Mouse (Mus musculus): ENCODE measurements around the gene Ppp2ca. TPM values are rescaled to one million over a fixed set of nuclear protein-coding genes. Genes with fewer than 3 reads are reported as not detected.
A peak's percentile ranks its signal among the peaks of the same experiment; 100 is the strongest.
"Not testable (repeated sequence)": the region's sequence is repeated elsewhere in the genome, so short reads cannot be mapped to it uniquely, and the experiment has no call there.

The Ppp2ca gene
- polyA plus RNA-seq, 1 experiment from 2014 or later, result 77.1 TPM

GRCm38 (mm10) chr11:52129621-52130450 is 31.4 kb downstream of the Ppp2ca start:
- Histone ChIP-seq H3K9me3 (replicated peaks; ENCODE audit: control insufficient read depth, low read length) (no peaks in the 10 kb centered on the region), H3K4me3 (ENCODE audit: low read depth, low read length) (no peak overlapping the region), H3K4me1 (ENCODE audit: control insufficient read depth, insufficient read depth, low read length) (peaks cover 3% of the 10 kb centered on the region), H3K27me3 (ENCODE audit: control insufficient read depth, insufficient read depth, low read length) (no peaks in the 10 kb centered on the region), H3K27ac (ENCODE audit: low read depth, low read length) (no peak overlapping the region), H3K36me3 (ENCODE audit: control insufficient read depth, insufficient read depth, low read length) (peaks cover 5% of the 10 kb centered on the region; the same call in 1 of the 2 replicates), H3K4me2 (no peak overlapping the region), H3K9ac (ENCODE audit: low read depth, low read length) (no peak overlapping the region)
- no peak for ATAC-seq (replicated peaks; ENCODE audit: insufficient number of reproducible peaks, low FRiP score, low TSS enrichment)
- 66% methylated on average over 10 of the region's 10 CpGs for WGBS (ENCODE audit: insufficient replicate concordance)

DNA sequence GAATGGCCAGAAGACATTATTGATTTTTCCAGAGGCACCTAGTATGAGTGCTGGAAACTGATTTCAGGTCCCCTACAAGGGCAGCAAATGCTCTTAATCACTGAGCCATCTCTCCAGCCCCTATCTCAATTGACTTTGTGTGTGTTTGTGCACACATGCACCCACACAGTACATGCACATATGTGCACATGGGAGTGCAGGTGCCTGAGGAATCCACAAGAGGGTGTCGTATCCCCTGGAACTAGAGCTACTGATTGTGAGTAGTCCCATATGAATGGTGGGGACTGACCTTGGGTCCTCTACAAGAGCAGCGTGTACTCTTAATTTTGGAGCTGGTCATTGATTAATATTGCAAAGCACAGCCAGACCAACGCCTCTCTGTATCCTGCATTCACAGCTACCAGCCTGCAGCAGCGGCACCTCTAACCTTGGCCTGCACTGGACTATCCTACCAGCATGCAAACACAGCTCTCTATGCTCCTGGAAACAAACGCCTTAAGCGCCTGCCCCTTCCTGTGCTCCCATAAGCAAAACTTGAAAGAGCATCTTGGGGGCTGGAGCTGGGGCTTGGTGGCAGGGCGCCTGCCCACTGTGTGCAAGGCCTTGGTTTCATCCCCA is 32.1 kb downstream of the Ppp2ca start:
- no peak overlapping the region for H3K27ac ChIP-seq (ENCODE audit: low read depth, low read length)
- 79% methylated on average over 7 of the region's 7 CpGs for WGBS (ENCODE audit: insufficient replicate concordance)
- H3K27me3 ChIP-seq (ENCODE audit: control insufficient read depth, insufficient read depth, low read length), result no peaks in the 10 kb centered on the region

GRCm38 (mm10) chr11:52143675-52144074 is 45.2 kb downstream of the Ppp2ca start:
- H3K4me2 ChIP-seq; ATAC-seq (replicated peaks; ENCODE audit: insufficient number of reproducible peaks, low FRiP score, low TSS enrichment); H3K27ac ChIP-seq (ENCODE audit: low read depth, low read length); H3K9ac ChIP-seq (ENCODE audit: low read depth, low read length); H3K4me3 ChIP-seq (ENCODE audit: low read depth, low read length); H3K27me3 ChIP-seq (ENCODE audit: control insufficient read depth, insufficient read depth, low read length); H3K36me3 ChIP-seq (ENCODE audit: control insufficient read depth, insufficient read depth, low read length); H3K4me1 ChIP-seq (ENCODE audit: control insufficient read depth, insufficient read depth, low read length); H3K9me3 ChIP-seq (replicated peaks; ENCODE audit: control insufficient read depth, low read length): not testable (repeated sequence)
- 39% methylated on average over 4 of the region's 4 CpGs for WGBS (ENCODE audit: insufficient replicate concordance)

More for the DNA sequence above, 32.1 kb downstream of the Ppp2ca start:
- Histone ChIP-seq H3K9ac (ENCODE audit: low read depth, low read length) (no peak overlapping the region), H3K4me1 (ENCODE audit: control insufficient read depth, insufficient read depth, low read length) (peaks cover 3% of the 10 kb centered on the region), H3K36me3 (ENCODE audit: control insufficient read depth, insufficient read depth, low read length) (peaks cover 5% of the 10 kb centered on the region; the same call in 1 of the 2 replicates), H3K4me3 (ENCODE audit: low read depth, low read length) (no peak overlapping the region), H3K4me2 (no peak overlapping the region), H3K9me3 (replicated peaks; ENCODE audit: control insufficient read depth, low read length) (no peaks in the 10 kb centered on the region; the same call in 1 of the 2 replicates)
- no peak for ATAC-seq (replicated peaks; ENCODE audit: insufficient number of reproducible peaks, low FRiP score, low TSS enrichment)

DNA sequence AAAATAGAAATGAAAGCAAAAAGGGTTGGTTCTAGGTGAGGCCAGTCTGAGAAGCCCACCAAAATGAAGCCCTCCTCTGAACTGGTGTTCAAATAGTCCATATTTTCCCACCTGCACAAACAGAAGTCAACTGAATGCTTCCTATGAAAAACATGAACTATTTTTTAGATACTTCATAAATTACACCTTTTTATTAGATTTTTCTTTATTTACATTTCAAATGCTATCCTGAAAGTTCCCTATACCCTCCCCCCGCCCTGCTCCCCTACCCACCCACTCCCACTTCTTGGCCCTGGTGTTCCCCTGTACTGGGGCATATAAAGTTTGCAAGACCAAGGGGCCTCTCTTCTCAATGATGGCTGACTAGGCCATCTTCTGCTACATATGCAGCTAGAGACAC is 46.9 kb downstream of the Ppp2ca start, which contains the start of gene Olfr1373:
Olfr1373 (minus strand) TSS at position 101 of the 400 bp plus-strand sequence.
- ATAC-seq (replicated peaks; ENCODE audit: insufficient number of reproducible peaks, low FRiP score, low TSS enrichment); H3K4me1 ChIP-seq (ENCODE audit: control insufficient read depth, insufficient read depth, low read length); H3K9ac ChIP-seq (ENCODE audit: low read depth, low read length); H3K9me3 ChIP-seq (replicated peaks; ENCODE audit: control insufficient read depth, low read length); H3K27ac ChIP-seq (ENCODE audit: low read depth, low read length); H3K27me3 ChIP-seq (ENCODE audit: control insufficient read depth, insufficient read depth, low read length); H3K4me2 ChIP-seq; H3K4me3 ChIP-seq (ENCODE audit: low read depth, low read length); H3K36me3 ChIP-seq (ENCODE audit: control insufficient read depth, insufficient read depth, low read length): not testable (repeated sequence)
- 78% methylated on average over 1 of the region's 1 CpGs for WGBS (ENCODE audit: insufficient replicate concordance)

GRCm38 (mm10) chr11:52163926-52164325 is 65.4 kb downstream of the Ppp2ca start:
- no peak for ATAC-seq (replicated peaks; ENCODE audit: insufficient number of reproducible peaks, low FRiP score, low TSS enrichment)
- no peak overlapping the region for H3K27ac ChIP-seq (ENCODE audit: low read depth, low read length)
- no peaks in the 10 kb centered on the region for H3K9me3 ChIP-seq (replicated peaks; ENCODE audit: control insufficient read depth, low read length)
- H3K9ac ChIP-seq (ENCODE audit: low read depth, low read length), result no peak overlapping the region
- no peak overlapping the region for H3K4me3 ChIP-seq (ENCODE audit: low read depth, low read length)
- H3K27me3 ChIP-seq (ENCODE audit: control insufficient read depth, insufficient read depth, low read length), result peaks cover 14% of the 10 kb centered on the region
- WGBS (ENCODE audit: insufficient replicate concordance), result 27% methylated on average over 10 of the region's 10 CpGs
- no peak overlapping the region for H3K4me2 ChIP-seq
- no peaks in the 10 kb centered on the region for H3K4me1 ChIP-seq (ENCODE audit: control insufficient read depth, insufficient read depth, low read length)
- no peaks in the 10 kb centered on the region for H3K36me3 ChIP-seq (ENCODE audit: control insufficient read depth, insufficient read depth, low read length)

DNA sequence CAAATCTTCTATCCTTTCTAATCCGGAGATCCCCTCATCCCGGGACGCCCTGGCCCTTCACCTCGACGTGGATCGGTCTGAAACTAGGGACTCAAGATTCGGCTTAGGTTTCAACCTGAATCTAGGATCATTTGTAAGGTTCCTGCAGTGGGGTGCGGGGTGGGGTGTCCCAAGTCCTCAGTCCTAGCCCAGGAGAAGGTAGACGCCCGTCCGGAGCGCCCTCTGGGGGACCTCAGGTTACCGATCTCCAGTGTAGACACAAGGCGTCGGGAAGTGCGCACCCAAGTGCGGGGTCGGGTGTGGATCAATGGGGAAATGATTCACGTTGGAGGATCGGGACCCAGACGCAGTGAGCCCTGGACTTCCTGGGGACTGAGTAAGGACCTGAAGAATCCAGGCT is 68.6 kb downstream of the Ppp2ca start:
- WGBS (ENCODE audit: insufficient replicate concordance), result 1% methylated on average over 21 of the region's 21 CpGs
- Histone ChIP-seq H3K4me3 (ENCODE audit: low read depth, low read length) (peak overlapping the region; percentile 51), H3K9ac (ENCODE audit: low read depth, low read length) (no peak overlapping the region), H3K9me3 (replicated peaks; ENCODE audit: control insufficient read depth, low read length) (no peaks in the 10 kb centered on the region), H3K27ac (ENCODE audit: low read depth, low read length) (no peak overlapping the region), H3K27me3 (ENCODE audit: control insufficient read depth, insufficient read depth, low read length) (peaks cover 18% of the 10 kb centered on the region), H3K36me3 (ENCODE audit: control insufficient read depth, insufficient read depth, low read length) (no peaks in the 10 kb centered on the region), H3K4me2 (peak overlapping the region; percentile 79), H3K4me1 (ENCODE audit: control insufficient read depth, insufficient read depth, low read length) (no peaks in the 10 kb centered on the region)
- ATAC-seq (replicated peaks; ENCODE audit: insufficient number of reproducible peaks, low FRiP score, low TSS enrichment), result no peak

GRCm38 (mm10) chr11:52167901-52168302 is 69.4 kb downstream of the Ppp2ca start:
- peak; percentile 55 for ATAC-seq (replicated peaks; ENCODE audit: insufficient number of reproducible peaks, low FRiP score, low TSS enrichment)
- Histone ChIP-seq H3K4me2 (peak overlapping the region; percentile 79), H3K9ac (ENCODE audit: low read depth, low read length) (peak overlapping the region; percentile 54; the same call in 1 of the 2 replicates), H3K27me3 (ENCODE audit: control insufficient read depth, insufficient read depth, low read length) (peaks cover 18% of the 10 kb centered on the region), H3K4me3 (ENCODE audit: low read depth, low read length) (peak overlapping the region; percentile 51)
- not testable (repeated sequence) for H3K36me3 ChIP-seq (ENCODE audit: control insufficient read depth, insufficient read depth, low read length); H3K9me3 ChIP-seq (replicated peaks; ENCODE audit: control insufficient read depth, low read length); H3K4me1 ChIP-seq (ENCODE audit: control insufficient read depth, insufficient read depth, low read length); H3K27ac ChIP-seq (ENCODE audit: low read depth, low read length)
- 1% methylated on average over 25 of the region's 42 CpGs for WGBS (ENCODE audit: insufficient replicate concordance)

- WGBS (ENCODE audit: insufficient replicate concordance), result 17% methylated on average over 12 of the region's 12 CpGs
- Histone ChIP-seq H3K4me3 (ENCODE audit: low read depth, low read length) (peak overlapping the region; percentile 51), H3K36me3 (ENCODE audit: control insufficient read depth, insufficient read depth, low read length) (no peaks in the 10 kb centered on the region), H3K4me1 (ENCODE audit: control insufficient read depth, insufficient read depth, low read length) (no peaks in the 10 kb centered on the region), H3K9me3 (replicated peaks; ENCODE audit: control insufficient read depth, low read length) (no peaks in the 10 kb centered on the region), H3K4me2 (peak overlapping the region; percentile 79), H3K9ac (ENCODE audit: low read depth, low read length) (0 out of 2 replicates have a peak overlapping the region, but pooled peaks have one; percentile 54), H3K27ac (ENCODE audit: low read depth, low read length) (no peak overlapping the region), H3K27me3 (ENCODE audit: control insufficient read depth, insufficient read depth, low read length) (peaks cover 18% of the 10 kb centered on the region)
- ATAC-seq (replicated peaks; ENCODE audit: insufficient number of reproducible peaks, low FRiP score, low TSS enrichment), result no peak
Observed at GRCm38 (mm10) chr11:52168461-52168860, 70.0 kb downstream of the Ppp2ca start.
